Mouse (Mus musculus): ENCODE measurements around the gene C2cd2. TPM values are rescaled to one million over a fixed set of nuclear protein-coding genes. Genes with fewer than 3 reads are reported as not detected.

Gene C2cd2
- polyA plus RNA-seq, 1 experiment from 2014 or later = 11.7 TPM

- peak overlapping the region; percentile 94 for H3K9ac ChIP-seq (ENCODE audit: low read depth, low read length)
- no peaks in the 10 kb centered on the region for H3K36me3 ChIP-seq (ENCODE audit: control insufficient read depth, insufficient read depth, low read length)
- H3K27me3 ChIP-seq (ENCODE audit: control insufficient read depth, insufficient read depth, low read depth, low read length) = no peaks in the 10 kb centered on the region
- peak; percentile 91 for ATAC-seq
- no peaks in the 10 kb centered on the region for H3K9me3 ChIP-seq (replicated peaks; ENCODE audit: control insufficient read depth, low read length, poor library complexity, severe bottlenecking)
- peak overlapping the region; percentile 75 for H3K4me3 ChIP-seq (ENCODE audit: low read depth, low read length)
- peak overlapping the region; percentile 67 for H3K4me2 ChIP-seq (ENCODE audit: low read length)
- H3K4me1 ChIP-seq (ENCODE audit: control insufficient read depth, insufficient read depth, low read length) = peaks cover 17% of the 10 kb centered on the region
- WGBS = under 1% methylated on average over 74 of the region's 77 CpGs
- peak overlapping the region; percentile 100 for H3K27ac ChIP-seq (ENCODE audit: low read length)
These were observed 111.2 kb downstream of the C2cd2 start for GRCm38 (mm10) chr16:97851061-97851740.

- peak overlapping the region; percentile 100 for H3K27ac ChIP-seq (ENCODE audit: low read length)
- H3K4me2 ChIP-seq (ENCODE audit: low read length) = peak overlapping the region; percentile 67
- H3K36me3 ChIP-seq (ENCODE audit: control insufficient read depth, insufficient read depth, low read length) = no peaks in the 10 kb centered on the region
- H3K9me3 ChIP-seq (replicated peaks; ENCODE audit: control insufficient read depth, low read length, poor library complexity, severe bottlenecking) = no peaks in the 10 kb centered on the region
- H3K4me1 ChIP-seq (ENCODE audit: control insufficient read depth, insufficient read depth, low read length) = peaks cover 17% of the 10 kb centered on the region
- ATAC-seq = peak; percentile 76
- peak overlapping the region; percentile 94 for H3K9ac ChIP-seq (ENCODE audit: low read depth, low read length)
- WGBS = 2% methylated on average over 11 of the region's 11 CpGs
- H3K4me3 ChIP-seq (ENCODE audit: low read depth, low read length) = peak overlapping the region; percentile 75
- no peaks in the 10 kb centered on the region for H3K27me3 ChIP-seq (ENCODE audit: control insufficient read depth, insufficient read depth, low read depth, low read length)
These were observed 111.7 kb downstream of the C2cd2 start for GRCm38 (mm10) chr16:97850667-97851060.

- no peak overlapping the region for H3K4me3 ChIP-seq (ENCODE audit: low read depth, low read length)
- H3K27ac ChIP-seq (ENCODE audit: low read length) = no peak overlapping the region
- H3K36me3 ChIP-seq (ENCODE audit: control insufficient read depth, insufficient read depth, low read length) = no peaks in the 10 kb centered on the region
- H3K27me3 ChIP-seq (ENCODE audit: control insufficient read depth, insufficient read depth, low read depth, low read length) = no peaks in the 10 kb centered on the region
- 75% methylated on average over 6 of the region's 6 CpGs for WGBS
- no peak for ATAC-seq
- no peak overlapping the region for H3K4me2 ChIP-seq (ENCODE audit: low read length)
- no peak overlapping the region for H3K9ac ChIP-seq (ENCODE audit: low read depth, low read length)
- H3K4me1 ChIP-seq (ENCODE audit: control insufficient read depth, insufficient read depth, low read length) = peaks cover 17% of the 10 kb centered on the region
- no peaks in the 10 kb centered on the region for H3K9me3 ChIP-seq (replicated peaks; ENCODE audit: control insufficient read depth, low read length, poor library complexity, severe bottlenecking)
These were observed 113.6 kb downstream of the C2cd2 start for GRCm38 (mm10) chr16:97848832-97849231.

GRCm38 (mm10) chr16:97844967-97845937, 117.1 kb downstream of the C2cd2 start:
- Histone ChIP-seq H3K4me3 (ENCODE audit: low read depth, low read length) (no peak overlapping the region), H3K27me3 (ENCODE audit: control insufficient read depth, insufficient read depth, low read depth, low read length) (no peaks in the 10 kb centered on the region), H3K4me2 (ENCODE audit: low read length) (no peak overlapping the region), H3K27ac (ENCODE audit: low read length) (no peak overlapping the region), H3K36me3 (ENCODE audit: control insufficient read depth, insufficient read depth, low read length) (peaks cover 4% of the 10 kb centered on the region; the same call in 1 of the 2 replicates), H3K9ac (ENCODE audit: low read depth, low read length) (no peak overlapping the region), H3K9me3 (replicated peaks; ENCODE audit: control insufficient read depth, low read length, poor library complexity, severe bottlenecking) (no peaks in the 10 kb centered on the region), H3K4me1 (ENCODE audit: control insufficient read depth, insufficient read depth, low read length) (peaks cover 9% of the 10 kb centered on the region)
- WGBS = 89% methylated on average over 12 of the region's 12 CpGs
- ATAC-seq = no peak

GRCm38 (mm10) chr16:97832154-97832553, 130.2 kb downstream of the C2cd2 start:
- Histone ChIP-seq H3K4me3 (ENCODE audit: low read depth, low read length) (no peak overlapping the region), H3K9ac (ENCODE audit: low read depth, low read length) (no peak overlapping the region), H3K9me3 (replicated peaks; ENCODE audit: control insufficient read depth, low read length, poor library complexity, severe bottlenecking) (no peaks in the 10 kb centered on the region), H3K4me1 (ENCODE audit: control insufficient read depth, insufficient read depth, low read length) (no peaks in the 10 kb centered on the region), H3K4me2 (ENCODE audit: low read length) (no peak overlapping the region), H3K27me3 (ENCODE audit: control insufficient read depth, insufficient read depth, low read depth, low read length) (no peaks in the 10 kb centered on the region), H3K27ac (ENCODE audit: low read length) (no peak overlapping the region), H3K36me3 (ENCODE audit: control insufficient read depth, insufficient read depth, low read length) (peaks cover 39% of the 10 kb centered on the region)
- ATAC-seq = no peak
- 93% methylated on average over 3 of the region's 3 CpGs for WGBS

- no peak overlapping the region for H3K9ac ChIP-seq (ENCODE audit: low read depth, low read length)
- H3K27me3 ChIP-seq (ENCODE audit: control insufficient read depth, insufficient read depth, low read depth, low read length) = no peaks in the 10 kb centered on the region
- H3K4me3 ChIP-seq (ENCODE audit: low read depth, low read length) = no peak overlapping the region
- ATAC-seq = no peak
- 97% methylated on average over 1 of the region's 1 CpGs for WGBS
- H3K9me3 ChIP-seq (replicated peaks; ENCODE audit: control insufficient read depth, low read length, poor library complexity, severe bottlenecking) = no peaks in the 10 kb centered on the region
- H3K27ac ChIP-seq (ENCODE audit: low read length) = no peak overlapping the region
- no peak overlapping the region for H3K4me2 ChIP-seq (ENCODE audit: low read length)
- H3K36me3 ChIP-seq (ENCODE audit: control insufficient read depth, insufficient read depth, low read length) = peaks cover 30% of the 10 kb centered on the region
- no peaks in the 10 kb centered on the region for H3K4me1 ChIP-seq (ENCODE audit: control insufficient read depth, insufficient read depth, low read length)
These were observed 134.2 kb downstream of the C2cd2 start for GRCm38 (mm10) chr16:97828207-97828606.

GRCm38 (mm10) chr16:97823311-97824007, 138.9 kb downstream of the C2cd2 start:
- Histone ChIP-seq H3K4me3 (ENCODE audit: low read depth, low read length) (no peak overlapping the region), H3K9ac (ENCODE audit: low read depth, low read length) (no peak overlapping the region), H3K4me1 (ENCODE audit: control insufficient read depth, insufficient read depth, low read length) (no peaks in the 10 kb centered on the region), H3K27ac (ENCODE audit: low read length) (no peak overlapping the region), H3K27me3 (ENCODE audit: control insufficient read depth, insufficient read depth, low read depth, low read length) (no peaks in the 10 kb centered on the region), H3K9me3 (replicated peaks; ENCODE audit: control insufficient read depth, low read length, poor library complexity, severe bottlenecking) (no peaks in the 10 kb centered on the region), H3K4me2 (ENCODE audit: low read length) (no peak overlapping the region), H3K36me3 (ENCODE audit: control insufficient read depth, insufficient read depth, low read length) (peaks cover 33% of the 10 kb centered on the region)
- ATAC-seq = no peak
- 96% methylated on average over 6 of the region's 6 CpGs for WGBS

GRCm38 (mm10) chr16:97819532-97819931, 142.9 kb downstream of the C2cd2 start:
- Histone ChIP-seq H3K9ac (ENCODE audit: low read depth, low read length) (no peak overlapping the region), H3K36me3 (ENCODE audit: control insufficient read depth, insufficient read depth, low read length) (peaks cover 47% of the 10 kb centered on the region), H3K9me3 (replicated peaks; ENCODE audit: control insufficient read depth, low read length, poor library complexity, severe bottlenecking) (no peaks in the 10 kb centered on the region), H3K4me3 (ENCODE audit: low read depth, low read length) (no peak overlapping the region), H3K4me2 (ENCODE audit: low read length) (no peak overlapping the region), H3K27me3 (ENCODE audit: control insufficient read depth, insufficient read depth, low read depth, low read length) (no peaks in the 10 kb centered on the region), H3K27ac (ENCODE audit: low read length) (no peak overlapping the region), H3K4me1 (ENCODE audit: control insufficient read depth, insufficient read depth, low read length) (no peaks in the 10 kb centered on the region)
- no peak for ATAC-seq
- 89% methylated on average over 4 of the region's 4 CpGs for WGBS

Measured in midbrain, embryonic 16.5 days (tissue).